Mouse (Mus musculus) intestine, embryonic 16.5 days (tissue): Measurements from ENCODE around the gene Smad3. TPM values are rescaled to one million over a fixed set of nuclear protein-coding genes. Genes with fewer than 3 reads are reported as not detected.

Experiments
- ATAC-seq: fragments of 200-750 bp; cut with Nextera tagmentation; 2 replicates; pipeline ENCODE4 v1.8.0; 2017; ENCODE audit warnings: moderate TSS enrichment, moderate library complexity
- H3K27ac ChIP-seq: fragments of 300-500 bp; sonication (generic); 2 replicates; pipeline ENCODE4 v1.5.1; 2014; ENCODE audit warnings: mild to moderate bottlenecking, low read length
- H3K27me3 ChIP-seq: fragments of 300-500 bp; sonication (generic); replicated peaks from 2 replicates; pipeline ENCODE4 v1.6.1; 2014; ENCODE audit warnings: low read length, control low read depth, mixed read lengths; ENCODE audit not compliant: control insufficient read depth, insufficient read depth
- H3K36me3 ChIP-seq: fragments of 300-500 bp; sonication (generic); 2 replicates; pipeline ENCODE4 v1.6.1; 2014; ENCODE audit warnings: low read length, control low read depth; ENCODE audit not compliant: control insufficient read depth, insufficient read depth
- H3K4me1 ChIP-seq: fragments of 300-500 bp; sonication (generic); 2 replicates; pipeline ENCODE4 v1.6.1; 2014; ENCODE audit warnings: low read length, control low read depth, mixed read lengths; ENCODE audit not compliant: control insufficient read depth, insufficient read depth
- H3K4me2 ChIP-seq: fragments of 300-500 bp; sonication (generic); 2 replicates; pipeline ENCODE4 v1.6.1; 2014; ENCODE audit warnings: low read depth, low read length, control low read depth
- H3K4me3 ChIP-seq: fragments of 300-500 bp; sonication (generic); 2 replicates; pipeline ENCODE4 v1.5.1; 2014; ENCODE audit warnings: mild to moderate bottlenecking, low read length
- H3K9ac ChIP-seq: fragments of 300-500 bp; sonication (generic); 2 replicates; pipeline ENCODE4 v1.6.1; 2014; ENCODE audit warnings: low read depth, low read length
- H3K9me3 ChIP-seq: fragments of 300-500 bp; sonication (generic); 2 replicates; pipeline ENCODE4 v1.6.1; 2016; ENCODE audit warnings: low read length, control low read depth; ENCODE audit not compliant: control insufficient read depth
- WGBS: fragments of 180-500 bp; shearing (Covaris S2); extraction: QIAGEN DNeasy Blood & Tissue Kit; methylation state at CpG from one replicate; pipeline ENCODE4 v1.1.7; 2014; 5-methylcytosine and 5-hydroxymethylcytosine counted together
- polyA plus RNA-seq: library from polyadenylated mRNA; unstranded; fragments of >200 nt; fragmentation: Nextera tagmentation; extraction: Ambion mirVana; gene quantifications from 2 replicates; pipeline ENCODE4 v1.2.1, GENCODE M21; 2015

The Smad3 gene
- polyA plus RNA-seq, 1 experiment from 2014 or later = 10.9 TPM

DNA sequence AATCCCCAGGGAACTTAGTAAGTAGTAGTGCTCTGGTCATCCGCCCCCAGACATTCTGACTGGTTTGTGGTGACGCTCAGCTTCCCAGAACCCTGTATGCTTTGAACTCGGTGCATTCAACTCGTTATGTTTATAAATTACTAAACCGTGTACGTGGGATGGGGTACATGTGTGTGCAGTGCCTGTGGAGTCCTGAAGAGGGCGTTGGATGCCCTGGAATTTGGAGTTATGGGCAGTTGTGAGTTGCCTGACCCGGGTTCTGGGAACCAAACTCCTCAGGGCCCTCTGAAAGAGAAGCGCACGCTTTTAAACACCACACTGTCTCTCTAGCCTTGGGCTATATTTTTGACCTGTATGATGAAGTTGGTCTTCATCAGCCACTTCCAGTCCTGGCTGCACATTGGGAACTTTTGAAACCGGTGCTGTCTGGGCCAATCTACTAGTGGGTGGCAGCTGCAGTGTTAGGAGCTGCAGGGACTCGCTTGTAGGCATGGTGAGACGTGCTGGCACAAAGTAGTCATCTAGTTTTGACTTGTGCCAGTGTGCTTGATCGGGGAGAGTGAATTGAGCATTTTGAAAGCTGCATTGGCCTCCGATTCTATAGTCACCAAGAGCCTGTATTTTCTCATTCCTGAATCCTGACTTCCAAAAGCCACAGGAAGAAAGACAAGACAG, 133.8 kb downstream of the Smad3 start:
- H3K27me3 ChIP-seq = no peaks in the 10 kb centered on the region
- 87% methylated on average over 15 of the region's 15 CpGs for WGBS
- no peaks in the 10 kb centered on the region for H3K9me3 ChIP-seq
- H3K36me3 ChIP-seq = no peaks in the 10 kb centered on the region
- H3K9ac ChIP-seq = no peak overlapping the region
- H3K4me1 ChIP-seq = no peaks in the 10 kb centered on the region
- H3K4me3 ChIP-seq = no peak overlapping the region
- H3K4me2 ChIP-seq = no peak overlapping the region
- ATAC-seq = no peak
- no peak overlapping the region for H3K27ac ChIP-seq

DNA sequence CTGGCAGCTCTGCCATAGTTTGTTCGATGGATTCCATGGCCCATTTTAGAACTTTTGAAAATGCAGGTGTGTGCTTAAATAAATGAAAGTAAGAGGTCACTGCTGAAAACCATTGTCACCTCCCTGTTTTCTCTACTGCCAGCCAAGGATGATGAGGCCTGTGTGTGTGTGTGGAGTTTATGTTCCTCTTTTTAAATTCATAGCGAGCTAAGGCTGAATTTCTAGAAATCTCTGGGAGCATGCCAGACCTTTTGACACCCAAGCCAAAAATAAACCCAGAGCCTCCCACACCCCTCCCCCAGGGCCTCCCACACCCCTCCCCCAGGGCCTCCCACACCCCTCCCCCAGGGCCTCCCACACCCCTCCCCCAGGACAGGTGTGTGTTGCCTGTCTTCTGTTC, 139.8 kb downstream of the Smad3 start:
- no peak overlapping the region for H3K27ac ChIP-seq
- H3K9me3 ChIP-seq = no peaks in the 10 kb centered on the region
- H3K27me3 ChIP-seq = no peaks in the 10 kb centered on the region
- no peak overlapping the region for H3K4me3 ChIP-seq
- H3K4me1 ChIP-seq = peaks cover 18% of the 10 kb centered on the region
- 90% methylated on average over 2 of the region's 2 CpGs for WGBS
- H3K4me2 ChIP-seq = no peak overlapping the region
- no peak overlapping the region for H3K9ac ChIP-seq
- H3K36me3 ChIP-seq = peaks cover 13% of the 10 kb centered on the region; the same call in 1 of the 2 replicates
- ATAC-seq = no peak

DNA sequence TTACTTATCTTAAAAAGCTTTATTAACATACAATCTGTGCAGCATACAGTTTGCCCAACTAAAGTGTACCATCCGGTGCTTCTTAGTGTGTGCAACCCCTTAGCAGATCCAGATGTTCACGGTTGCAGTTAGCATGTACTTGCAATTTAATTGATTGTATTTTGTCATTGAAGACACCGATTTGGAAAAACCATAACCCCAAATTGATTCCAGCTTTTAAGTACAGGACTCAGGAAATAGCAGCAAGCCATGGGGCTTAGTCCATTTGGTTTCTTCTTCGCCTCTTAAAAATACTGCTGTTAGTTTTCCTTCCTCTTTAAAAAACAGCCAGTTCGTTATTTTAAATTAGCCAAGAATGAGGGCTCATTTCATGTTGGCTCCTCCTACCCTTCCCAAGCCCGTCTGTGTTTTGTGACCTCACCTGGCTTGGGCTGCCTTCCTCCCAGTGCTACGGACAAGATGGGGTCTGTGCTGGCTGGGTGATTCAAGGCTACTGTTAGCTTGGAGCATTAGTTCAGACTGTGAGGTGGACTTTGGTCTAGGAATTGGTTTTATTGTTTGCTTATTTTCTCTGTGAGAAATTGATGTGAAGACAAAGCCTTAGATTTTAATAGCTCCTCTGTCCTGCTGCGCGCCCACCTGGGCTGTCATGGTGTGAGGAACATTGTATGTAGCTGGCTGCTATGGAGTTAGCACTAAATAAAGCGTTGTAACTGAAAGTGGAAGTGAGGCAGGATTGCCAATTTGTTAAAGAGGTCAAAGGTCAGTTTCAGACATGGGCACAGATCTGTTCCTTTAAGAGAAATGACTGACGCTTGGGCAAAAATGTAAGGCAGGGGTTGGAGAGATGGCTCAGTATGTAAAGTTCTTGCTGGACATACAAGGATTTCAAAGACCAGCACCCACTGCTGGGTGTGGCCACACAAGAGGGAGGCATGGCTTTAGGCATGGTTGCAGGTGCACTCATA, 143.5 kb downstream of the Smad3 start:
- H3K27me3 ChIP-seq = no peaks in the 10 kb centered on the region
- H3K27ac ChIP-seq = no peak overlapping the region
- no peak overlapping the region for H3K4me3 ChIP-seq
- H3K9ac ChIP-seq = no peak overlapping the region
- WGBS = 71% methylated on average over 11 of the region's 11 CpGs
- H3K36me3 ChIP-seq = peaks cover 13% of the 10 kb centered on the region; the same call in 1 of the 2 replicates
- peak; percentile 58 for ATAC-seq
- peaks cover 35% of the 10 kb centered on the region for H3K4me1 ChIP-seq
- no peaks in the 10 kb centered on the region for H3K9me3 ChIP-seq
- no peak overlapping the region for H3K4me2 ChIP-seq

DNA sequence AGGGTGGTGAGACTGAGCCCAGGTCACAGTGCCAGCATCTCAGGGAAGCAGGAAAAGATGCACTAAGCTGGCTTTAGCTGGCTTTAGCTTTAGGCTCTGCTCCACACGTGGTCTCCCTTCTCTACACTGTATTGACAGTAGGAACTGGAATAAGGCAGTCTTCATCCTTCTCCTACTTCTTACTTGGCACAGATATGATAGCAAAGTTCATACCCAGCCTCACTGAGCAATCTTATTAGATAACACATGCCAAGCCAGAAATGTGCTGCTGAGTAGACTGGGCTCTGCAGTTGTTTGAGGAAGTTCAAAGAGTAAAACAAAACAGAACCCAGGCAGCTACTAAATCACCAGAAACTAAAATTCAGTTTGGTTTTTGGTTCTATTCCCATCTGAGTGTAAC, 144.2 kb downstream of the Smad3 start:
- ATAC-seq = peak; percentile 78
- peaks cover 13% of the 10 kb centered on the region; the same call in 1 of the 2 replicates for H3K36me3 ChIP-seq
- H3K4me3 ChIP-seq = no peak overlapping the region
- H3K4me1 ChIP-seq = peaks cover 35% of the 10 kb centered on the region
- H3K27me3 ChIP-seq = no peaks in the 10 kb centered on the region
- peak overlapping the region; percentile 55 for H3K27ac ChIP-seq
- H3K4me2 ChIP-seq = peak overlapping the region; percentile 14; the same call in 1 of the 2 replicates
- peak overlapping the region; percentile 17; the same call in 1 of the 2 replicates for H3K9ac ChIP-seq
- no peaks in the 10 kb centered on the region for H3K9me3 ChIP-seq
- WGBS = 42% methylated on average over 1 of the region's 1 CpGs

- H3K4me3 ChIP-seq = no peak overlapping the region
- peak overlapping the region; percentile 17; the same call in 1 of the 2 replicates for H3K9ac ChIP-seq
- 46% methylated on average over 16 of the region's 16 CpGs for WGBS
- no peaks in the 10 kb centered on the region for H3K9me3 ChIP-seq
- H3K4me2 ChIP-seq = peak overlapping the region; percentile 14; the same call in 1 of the 2 replicates
- H3K27me3 ChIP-seq = no peaks in the 10 kb centered on the region
- peak; percentile 41 for ATAC-seq
- peaks cover 35% of the 10 kb centered on the region for H3K4me1 ChIP-seq
- H3K27ac ChIP-seq = peak overlapping the region; percentile 55
- H3K36me3 ChIP-seq = peaks cover 7% of the 10 kb centered on the region; the same call in 1 of the 2 replicates
Measured at GRCm38 (mm10) chr9:63612565-63613515, 145.0 kb downstream of the Smad3 start.

DNA sequence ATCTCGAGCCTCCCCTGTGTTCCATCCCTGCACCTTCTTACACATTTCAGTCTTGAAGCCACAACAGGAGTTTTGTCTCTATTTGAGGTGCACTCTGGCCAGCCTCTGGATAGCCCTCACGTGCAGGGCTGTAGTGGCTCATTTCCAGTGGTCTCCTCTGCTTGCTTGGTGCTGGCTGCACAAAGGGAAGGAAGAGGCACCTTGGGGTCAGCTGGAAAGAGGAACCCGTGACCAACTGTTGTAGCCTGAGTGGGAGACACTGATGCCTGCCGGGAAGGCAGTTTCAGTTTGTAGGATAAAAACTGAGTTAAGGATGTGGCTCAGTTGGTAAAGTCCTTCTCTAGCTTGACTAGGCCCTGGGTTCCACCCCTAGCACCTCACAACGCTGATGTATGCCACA, 145.8 kb downstream of the Smad3 start:
- 69% methylated on average over 5 of the region's 5 CpGs for WGBS
- no peak for ATAC-seq
- H3K27ac ChIP-seq = no peak overlapping the region
- H3K36me3 ChIP-seq = 0 out of 2 replicates have a peak, but pooled peaks cover under 1% of the 10 kb centered on the region
- no peak overlapping the region for H3K4me2 ChIP-seq
- no peaks in the 10 kb centered on the region for H3K9me3 ChIP-seq
- H3K9ac ChIP-seq = no peak overlapping the region
- no peak overlapping the region for H3K4me3 ChIP-seq
- peaks cover 35% of the 10 kb centered on the region for H3K4me1 ChIP-seq
- no peaks in the 10 kb centered on the region for H3K27me3 ChIP-seq

- no peak overlapping the region for H3K4me2 ChIP-seq
Measured at GRCm38 (mm10) chr9:63610841-63611366, 146.9 kb downstream of the Smad3 start.

GRCm38 (mm10) chr9:63610231-63610630, 147.6 kb downstream of the Smad3 start:
- 85% methylated on average over 6 of the region's 6 CpGs for WGBS
- Histone ChIP-seq H3K27me3 (no peaks in the 10 kb centered on the region), H3K4me2 (no peak overlapping the region), H3K9me3 (no peaks in the 10 kb centered on the region), H3K36me3 (no peaks in the 10 kb centered on the region), H3K4me3 (no peak overlapping the region), H3K4me1 (peaks cover 35% of the 10 kb centered on the region), H3K9ac (no peak overlapping the region), H3K27ac (no peak overlapping the region)
- no peak for ATAC-seq

More at GRCm38 (mm10) chr9:63610841-63611366, 146.9 kb downstream of the Smad3 start:
- Histone ChIP-seq H3K9me3 (no peaks in the 10 kb centered on the region), H3K27me3 (no peaks in the 10 kb centered on the region), H3K4me3 (no peak overlapping the region), H3K27ac (no peak overlapping the region), H3K9ac (peak overlapping the region; percentile 40; the same call in 1 of the 2 replicates), H3K36me3 (no peaks in the 10 kb centered on the region), H3K4me1 (peaks cover 35% of the 10 kb centered on the region)
- WGBS = 48% methylated on average over 13 of the region's 13 CpGs
- ATAC-seq = no peak
